In genomic region chr5:146948041-146948507, GRCm38 (mm10) we compare ENCODE assay signal across 8 mouse cellular contexts. TPM values are rescaled to one million over a fixed set of nuclear protein-coding genes. Genes with fewer than 3 reads are reported as not detected.
A peak's percentile ranks its signal among the peaks of the same experiment; 100 is the strongest.
DNase-seq lines count a peak whose midpoint lies in the region; ATAC-seq and TF ChIP-seq lines count a peak whose summit lies in the region.

No protein-coding gene starts in this region.

- no peaks in the 10 kb centered on the region for H3K4me1 ChIP-seq in liver, adult 2 months (ENCODE audit: control insufficient read depth, insufficient read depth, low read length)
- 0 out of 2 replicates have a peak, but pooled peaks cover 3% of the 10 kb centered on the region for H3K4me1 ChIP-seq in embryonic facial prominence, embryonic 11.5 days (ENCODE audit: control insufficient read depth, insufficient read depth, low read length)
- peaks cover 7% of the 10 kb centered on the region; the same call in 1 of the 2 replicates for H3K4me1 ChIP-seq in intestine, postnatal 0 days (replicated peaks; ENCODE audit: control insufficient read depth, insufficient read depth, low read length)
- H3K4me1 ChIP-seq in neural tube, embryonic 13.5 days (replicated peaks), result peaks cover 20% of the 10 kb centered on the region

- H3K36me3 ChIP-seq in liver, adult 2 months (ENCODE audit: control insufficient read depth, insufficient read depth, low read length), result peaks cover 4% of the 10 kb centered on the region
- peaks cover 7% of the 10 kb centered on the region for H3K36me3 ChIP-seq in embryonic facial prominence, embryonic 11.5 days (replicated peaks; ENCODE audit: control insufficient read depth, insufficient read depth, low read depth, low read length)
- peaks cover 24% of the 10 kb centered on the region for H3K36me3 ChIP-seq in intestine, postnatal 0 days (ENCODE audit: control insufficient read depth, insufficient read depth)
- H3K36me3 ChIP-seq in neural tube, embryonic 13.5 days, result peaks cover 24% of the 10 kb centered on the region

- H3K4me3 ChIP-seq in liver, adult 2 months (ENCODE audit: insufficient read depth, low read depth, low read length), result peak overlapping the region; percentile 53
- peak overlapping the region; percentile 78 for H3K4me3 ChIP-seq in embryonic facial prominence, embryonic 11.5 days (ENCODE audit: low read depth, low read length)
- peak overlapping the region; percentile 70 for H3K4me3 ChIP-seq in intestine, postnatal 0 days (ENCODE audit: low read depth, low read length)
- H3K4me3 ChIP-seq in neural tube, embryonic 13.5 days, result peak overlapping the region; percentile 83

- TF ChIP-seq CTCF in liver, adult 2 months (IDR thresholded peaks at IDR 0.05; ENCODE audit: low read depth, low read length), result no peak
- no peak for TF ChIP-seq CTCF in intestine, postnatal 0 days (IDR thresholded peaks at IDR 0.05; ENCODE audit: low read depth)

- no peaks in the 10 kb centered on the region for H3K79me2 ChIP-seq in liver, adult 2 months (ENCODE audit: control insufficient read depth, insufficient read depth, low read length)

- H3K9ac ChIP-seq in liver, adult 2 months (ENCODE audit: low read depth, low read length), result peak overlapping the region; percentile 65
- peak overlapping the region; percentile 53 for H3K9ac ChIP-seq in embryonic facial prominence, embryonic 11.5 days (replicated peaks; ENCODE audit: low read length)
- peak overlapping the region; percentile 71; the same call in 1 of the 2 replicates for H3K9ac ChIP-seq in intestine, postnatal 0 days (ENCODE audit: low read depth, low read length)
- H3K9ac ChIP-seq in neural tube, embryonic 13.5 days, result peak overlapping the region; percentile 95

- H3K9me3 ChIP-seq in embryonic facial prominence, embryonic 11.5 days (replicated peaks; ENCODE audit: control insufficient read depth, low read length), result no peaks in the 10 kb centered on the region
- H3K9me3 ChIP-seq in intestine, postnatal 0 days (ENCODE audit: control insufficient read depth), result no peaks in the 10 kb centered on the region
- no peaks in the 10 kb centered on the region for H3K9me3 ChIP-seq in neural tube, embryonic 13.5 days

- TF ChIP-seq POLR2A in liver, adult 2 months (IDR thresholded peaks at IDR 0.05; ENCODE audit: extremely low read depth, insufficient read depth, low read length), result no peak

- no peak for DNase-seq in liver, adult 2 months (ENCODE audit: extremely low read depth, low read depth, low spot score)
- no peak for DNase-seq in liver
- no peak for DNase-seq in embryonic facial prominence, embryonic 11.5 days (ENCODE audit: low spot score)
- no peak for DNase-seq in adrenal gland, adult (ENCODE audit: inconsistent age in 2 of 2, low spot score in 1 of 2)
- no peak for DNase-seq in cerebellum, postnatal 4 days (ENCODE audit: low spot score in 2 of 2)
- no peak for DNase-seq in thymus, postnatal 14 days

- H3K4me2 ChIP-seq in embryonic facial prominence, embryonic 11.5 days (ENCODE audit: low read depth, low read length), result peak overlapping the region; percentile 74
- H3K4me2 ChIP-seq in intestine, postnatal 0 days (replicated peaks; ENCODE audit: low read depth), result peak overlapping the region; percentile 88
- peak overlapping the region; percentile 97 for H3K4me2 ChIP-seq in neural tube, embryonic 13.5 days

- 0 out of 2 replicates have a peak, but pooled peaks have one; percentile 8 for ATAC-seq in embryonic facial prominence, embryonic 11.5 days (replicated peaks; ENCODE audit: insufficient number of reproducible peaks, low FRiP score, low TSS enrichment, low read depth)
- no peak for ATAC-seq in intestine, postnatal 0 days
- peak; percentile 8; the same call in 1 of the 2 replicates for ATAC-seq in neural tube, embryonic 13.5 days (ENCODE audit: low read depth)

- no peaks in the 10 kb centered on the region for H3K27me3 ChIP-seq in liver, adult 2 months (ENCODE audit: control insufficient read depth, insufficient read depth, low read length)
- H3K27me3 ChIP-seq in embryonic facial prominence, embryonic 11.5 days (ENCODE audit: control insufficient read depth, insufficient read depth, low read length), result no peaks in the 10 kb centered on the region
- H3K27me3 ChIP-seq in intestine, postnatal 0 days (replicated peaks; ENCODE audit: control insufficient read depth, insufficient read depth, low read length), result no peaks in the 10 kb centered on the region
- H3K27me3 ChIP-seq in neural tube, embryonic 13.5 days, result no peaks in the 10 kb centered on the region

- peak overlapping the region; percentile 53 for H3K27ac ChIP-seq in liver, adult 2 months (replicated peaks; ENCODE audit: insufficient read depth, low read depth, low read length)
- no peak overlapping the region for H3K27ac ChIP-seq in embryonic facial prominence, embryonic 11.5 days (replicated peaks; ENCODE audit: low read depth, low read length)
- peak overlapping the region; percentile 94 for H3K27ac ChIP-seq in intestine, postnatal 0 days (ENCODE audit: low read depth, low read length)
- H3K27ac ChIP-seq in neural tube, embryonic 13.5 days (replicated peaks), result peak overlapping the region; percentile 84

- 8% methylated on average over 10 of the region's 10 CpGs for WGBS in liver, adult 2 months
- 18% methylated on average over 10 of the region's 10 CpGs for WGBS in embryonic facial prominence, embryonic 11.5 days
- 13% methylated on average over 10 of the region's 10 CpGs for WGBS in intestine, postnatal 0 days
- WGBS in neural tube, embryonic 13.5 days, result 31% methylated on average over 10 of the region's 10 CpGs

RNA-seq across cellular contexts. Expression of gene Gtf3a, which starts 0.4 kb away (rescaled TPM):
- total RNA-seq in liver, adult 2 months (2014; rRNA removed), result 12.2 and 15.6 TPM in 2 replicates
- 15.3 and 17.9 TPM in 2 replicates for polyA plus RNA-seq in liver, adult 2 months (2012; rRNA removed)
- polyA plus RNA-seq in embryonic facial prominence, embryonic 11.5 days (2014; fragmentation: Nextera tagmentation; extraction: Ambion mirVana), result 120 and 126 TPM in 2 replicates
- 64.9 and 66.6 TPM in 2 replicates for polyA plus RNA-seq in intestine, postnatal 0 days (2015; fragmentation: Nextera tagmentation; extraction: Ambion mirVana)
- 104 and 110 TPM in 2 replicates for polyA plus RNA-seq in neural tube, embryonic 13.5 days (2015; fragmentation: Nextera tagmentation; extraction: Ambion mirVana)

RNA-seq across cellular contexts. Expression of gene Mtif3, which starts 15.5 kb away (rescaled TPM):
- total RNA-seq in liver, adult 2 months (2014; rRNA removed), result 20.3 and 24.1 TPM in 2 replicates
- polyA plus RNA-seq in liver, adult 2 months (2012; rRNA removed), result 17.4 and 17.5 TPM in 2 replicates
- polyA plus RNA-seq in embryonic facial prominence, embryonic 11.5 days (2014; fragmentation: Nextera tagmentation; extraction: Ambion mirVana), result 25.9 and 28.5 TPM in 2 replicates
- 29.9 and 32.3 TPM in 2 replicates for polyA plus RNA-seq in intestine, postnatal 0 days (2015; fragmentation: Nextera tagmentation; extraction: Ambion mirVana)
- 28.9 and 31.7 TPM in 2 replicates for polyA plus RNA-seq in neural tube, embryonic 13.5 days (2015; fragmentation: Nextera tagmentation; extraction: Ambion mirVana)
